Mouse (Mus musculus) left cerebral cortex, adult 8-10 months (tissue): Measurements from ENCODE around the gene Ttc29. TPM values are rescaled to one million over a fixed set of nuclear protein-coding genes. Genes with fewer than 3 reads are reported as not detected.
A peak's percentile ranks its signal among the peaks of the same experiment; 100 is the strongest.

Experiments
- DNase-seq, 2 experiments: peaks; one replicate each; pipeline ENCODE4 v3.0.0; 2022; ENCODE audit warnings: low spot score in 2 of 2
- total RNA-seq, 4 experiments: library from RNA; stranded (reverse); gene quantifications; 2 replicates each; pipeline ENCODE4 v1.2.4; 2022

Ttc29 gene
- under 1 TPM; 0.25 to 0.63 (median 0.46) TPM for total RNA-seq

GRCm38 (mm10) chr8:78213074-78213473, at the start of gene Ttc29:
Gene Ttc29, plus strand, starts transcription at chr8:78213297.
- DNase-seq, result peak in 1 of 2 experiments; percentile 31

- no peak for DNase-seq
Observed at GRCm38 (mm10) chr8:78171351-78171750, 41.7 kb upstream of the Ttc29 start.

GRCm38 (mm10) chr8:78182654-78183053, 30.4 kb upstream of the Ttc29 start:
- DNase-seq, result no peak

GRCm38 (mm10) chr8:78183414-78183813, 29.7 kb upstream of the Ttc29 start:
- no peak for DNase-seq

- DNase-seq, result no peak
Observed at GRCm38 (mm10) chr8:78187087-78187486, 26.0 kb upstream of the Ttc29 start.

GRCm38 (mm10) chr8:78204229-78204628, 8.9 kb upstream of the Ttc29 start:
- no peak for DNase-seq

- DNase-seq, result no peak
Observed at GRCm38 (mm10) chr8:78210424-78210823, 2.7 kb upstream of the Ttc29 start.

GRCm38 (mm10) chr8:78214645-78215044, 1.5 kb downstream of the Ttc29 start:
- no peak for DNase-seq

- DNase-seq, result no peak
Observed at GRCm38 (mm10) chr8:78226087-78226486, 13.0 kb downstream of the Ttc29 start.

GRCm38 (mm10) chr8:78230721-78231120, 17.6 kb downstream of the Ttc29 start:
- no peak for DNase-seq

GRCm38 (mm10) chr8:78232870-78233707, 20.0 kb downstream of the Ttc29 start:
- DNase-seq, result no peak

GRCm38 (mm10) chr8:78233708-78234201, 20.7 kb downstream of the Ttc29 start:
- DNase-seq, result no peak

- no peak for DNase-seq
Observed at GRCm38 (mm10) chr8:78237972-78238675, 25.0 kb downstream of the Ttc29 start.

- no peak for DNase-seq
Observed at GRCm38 (mm10) chr8:78251115-78251514, 38.0 kb downstream of the Ttc29 start.

GRCm38 (mm10) chr8:78254374-78254773, 41.3 kb downstream of the Ttc29 start:
- no peak for DNase-seq

GRCm38 (mm10) chr8:78255011-78255410, 41.9 kb downstream of the Ttc29 start:
- DNase-seq, result no peak

GRCm38 (mm10) chr8:78265506-78265905, 52.4 kb downstream of the Ttc29 start:
- DNase-seq, result no peak

- no peak for DNase-seq
Observed at GRCm38 (mm10) chr8:78266231-78266630, 53.1 kb downstream of the Ttc29 start.

GRCm38 (mm10) chr8:78267894-78268411, 54.9 kb downstream of the Ttc29 start:
- DNase-seq, result no peak

- no peak for DNase-seq
Observed at GRCm38 (mm10) chr8:78269281-78269680, 56.2 kb downstream of the Ttc29 start.

GRCm38 (mm10) chr8:78271391-78271790, 58.3 kb downstream of the Ttc29 start:
- DNase-seq, result no peak

GRCm38 (mm10) chr8:78276120-78276519, 63.0 kb downstream of the Ttc29 start:
- DNase-seq, result no peak
